Mouse (Mus musculus): ENCODE results near the gene Gtf2a2. TPM values are rescaled to one million over a fixed set of nuclear protein-coding genes. Genes with fewer than 3 reads are reported as not detected.

Gene Gtf2a2
- 233 and 264 TPM in 2 replicates for polyA plus RNA-seq (2014; fragmentation: Nextera tagmentation; extraction: Ambion mirVana)

DNA sequence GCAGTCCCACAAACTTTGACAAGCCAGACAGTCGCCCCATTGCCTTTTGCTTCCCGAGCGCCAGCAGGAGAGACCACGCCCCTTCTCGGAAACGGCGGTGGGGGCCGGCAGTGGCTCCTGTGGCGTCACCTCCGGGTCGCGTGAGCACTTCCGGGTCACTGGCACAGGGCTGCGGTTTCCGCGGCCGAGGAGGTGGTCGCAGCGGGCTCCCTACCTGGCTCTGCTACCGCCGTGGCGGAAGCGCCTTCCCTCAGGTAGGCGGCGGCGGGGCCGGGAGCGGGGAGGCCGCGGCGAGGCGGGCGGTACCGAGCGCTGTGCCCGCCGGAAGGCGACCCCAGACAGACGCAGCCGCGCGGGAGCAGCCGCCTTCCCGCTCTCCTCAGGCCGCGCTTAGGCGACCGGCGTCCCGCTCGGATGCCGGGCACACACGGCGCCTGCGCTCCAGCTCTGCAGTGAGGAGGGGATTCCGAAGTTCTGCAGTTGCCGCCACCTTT is at the start of gene Gtf2a2:
Gtf2a2 (plus strand) TSS at position 143 of the 494 bp plus-strand sequence.
- DNase-seq (ENCODE audit: low spot score) (peak; percentile 96), ATAC-seq (peak; percentile 98)
- H3K27me3 ChIP-seq (replicated peaks; ENCODE audit: control insufficient read depth, insufficient read depth, low read length): no peaks in the 10 kb centered on the region
- peaks cover 42% of the 10 kb centered on the region for H3K36me3 ChIP-seq (ENCODE audit: control insufficient read depth, insufficient read depth, low read length)
- no peaks in the 10 kb centered on the region for H3K9me3 ChIP-seq (replicated peaks; ENCODE audit: control insufficient read depth, low read length)
- peak within 1 kb of the TSS; percentile 76 for H3K4me2 ChIP-seq (ENCODE audit: low read length)
- H3K4me3 ChIP-seq (ENCODE audit: low read depth, low read length): peak within 1 kb of the TSS; percentile 81
- H3K4me1 ChIP-seq (ENCODE audit: control insufficient read depth, insufficient read depth, low read length): peaks cover 9% of the 10 kb centered on the region
- peak within 1 kb of the TSS; percentile 84 for H3K27ac ChIP-seq (ENCODE audit: low read depth, low read length)
- H3K9ac ChIP-seq (ENCODE audit: low read length): peak within 1 kb of the TSS; percentile 92
- WGBS: under 1% methylated on average over 57 of the region's 57 CpGs

DNA sequence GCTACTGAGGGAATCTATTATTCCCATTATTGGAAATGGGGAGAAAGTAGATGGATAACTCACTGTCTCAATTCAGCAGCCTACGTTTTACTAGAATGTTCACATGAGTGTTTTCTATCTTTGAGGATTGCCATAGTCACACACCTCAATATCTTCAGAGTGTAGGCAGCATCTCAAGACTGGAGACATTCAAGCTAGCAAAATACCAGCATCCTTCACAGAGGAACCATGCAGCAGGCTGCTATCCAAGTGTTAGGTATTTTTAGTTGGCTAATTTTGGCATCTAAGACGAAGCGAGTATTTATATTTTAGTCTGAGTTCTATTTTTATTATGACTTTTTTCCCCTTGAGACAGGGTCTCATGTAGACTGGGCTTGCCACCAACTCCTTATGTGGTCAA is 48.0 kb upstream of the Gtf2a2 start:
- Histone ChIP-seq H3K9me3 (replicated peaks; ENCODE audit: control insufficient read depth, low read length) (no peaks in the 10 kb centered on the region), H3K9ac (ENCODE audit: low read length) (no peak overlapping the region), H3K4me1 (ENCODE audit: control insufficient read depth, insufficient read depth, low read length) (no peaks in the 10 kb centered on the region), H3K27me3 (replicated peaks; ENCODE audit: control insufficient read depth, insufficient read depth, low read length) (no peaks in the 10 kb centered on the region), H3K4me2 (ENCODE audit: low read length) (no peak overlapping the region), H3K36me3 (ENCODE audit: control insufficient read depth, insufficient read depth, low read length) (no peaks in the 10 kb centered on the region), H3K27ac (ENCODE audit: low read depth, low read length) (no peak overlapping the region), H3K4me3 (ENCODE audit: low read depth, low read length) (no peak overlapping the region)
- 87% methylated on average over 3 of the region's 3 CpGs for WGBS
- DNase-seq (ENCODE audit: low spot score): no peak
- no peak for ATAC-seq

DNA sequence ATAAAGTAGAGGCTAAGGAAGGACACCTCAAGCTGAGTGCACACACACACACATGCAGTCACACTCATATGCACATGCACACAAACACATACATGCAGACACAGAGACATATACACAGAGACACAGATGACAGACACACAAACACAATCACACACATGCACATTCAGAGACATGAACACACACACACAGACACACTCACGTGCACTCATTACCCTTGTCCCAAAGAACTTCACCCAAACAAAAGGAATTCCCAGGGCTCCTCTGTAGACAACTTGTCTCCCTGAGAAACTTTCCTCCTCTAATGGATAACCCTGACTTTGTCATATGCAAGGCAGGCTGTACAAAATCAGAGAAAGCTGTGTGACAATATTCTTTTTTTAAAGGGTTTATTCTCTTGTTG is 26.8 kb upstream of the Gtf2a2 start:
- H3K9me3 ChIP-seq (replicated peaks; ENCODE audit: control insufficient read depth, low read length): no peaks in the 10 kb centered on the region
- H3K9ac ChIP-seq (ENCODE audit: low read length): no peak overlapping the region
- H3K4me1 ChIP-seq (ENCODE audit: control insufficient read depth, insufficient read depth, low read length): peaks cover 3% of the 10 kb centered on the region
- no peak for DNase-seq (ENCODE audit: low spot score)
- no peak overlapping the region for H3K4me3 ChIP-seq (ENCODE audit: low read depth, low read length)
- ATAC-seq: no peak
- H3K4me2 ChIP-seq (ENCODE audit: low read length): no peak overlapping the region
- 79% methylated on average over 1 of the region's 1 CpGs for WGBS
- H3K36me3 ChIP-seq (ENCODE audit: control insufficient read depth, insufficient read depth, low read length): no peaks in the 10 kb centered on the region
- H3K27me3 ChIP-seq (replicated peaks; ENCODE audit: control insufficient read depth, insufficient read depth, low read length): 0 out of 2 replicates have a peak, but pooled peaks cover 2% of the 10 kb centered on the region
- H3K27ac ChIP-seq (ENCODE audit: low read depth, low read length): no peak overlapping the region

DNA sequence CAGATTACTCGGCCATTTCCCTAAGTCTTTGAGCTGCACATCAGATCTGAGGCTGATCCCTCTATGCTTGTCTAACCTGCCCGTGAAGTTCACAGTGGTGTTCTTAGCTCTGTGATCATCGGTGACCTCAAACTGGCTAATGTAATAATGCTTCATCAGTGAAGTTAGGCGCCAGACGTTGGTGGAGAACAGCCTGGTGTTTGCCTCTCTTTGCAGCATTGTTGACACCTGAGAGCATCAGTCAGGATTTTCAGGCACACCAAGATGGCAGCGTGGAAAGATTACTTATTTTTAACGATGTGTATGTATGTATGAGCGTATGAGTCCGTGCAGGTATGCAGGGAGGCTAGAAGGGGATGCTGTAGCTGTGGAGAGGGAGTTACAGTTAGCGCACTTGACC is 26.3 kb upstream of the Gtf2a2 start:
- DNase-seq (ENCODE audit: low spot score) (no peak), ATAC-seq (no peak)
- no peak overlapping the region for H3K4me2 ChIP-seq (ENCODE audit: low read length)
- H3K27me3 ChIP-seq (replicated peaks; ENCODE audit: control insufficient read depth, insufficient read depth, low read length): 0 out of 2 replicates have a peak, but pooled peaks cover 2% of the 10 kb centered on the region
- H3K9me3 ChIP-seq (replicated peaks; ENCODE audit: control insufficient read depth, low read length): no peaks in the 10 kb centered on the region
- no peaks in the 10 kb centered on the region for H3K36me3 ChIP-seq (ENCODE audit: control insufficient read depth, insufficient read depth, low read length)
- H3K9ac ChIP-seq (ENCODE audit: low read length): no peak overlapping the region
- 83% methylated on average over 10 of the region's 10 CpGs for WGBS
- H3K4me1 ChIP-seq (ENCODE audit: control insufficient read depth, insufficient read depth, low read length): peaks cover 8% of the 10 kb centered on the region
- no peak overlapping the region for H3K4me3 ChIP-seq (ENCODE audit: low read depth, low read length)
- H3K27ac ChIP-seq (ENCODE audit: low read depth, low read length): no peak overlapping the region

GRCm38 (mm10) chr9:69986571-69986970 is 25.8 kb upstream of the Gtf2a2 start:
- 79% methylated on average over 5 of the region's 5 CpGs for WGBS
- Histone ChIP-seq H3K4me3 (ENCODE audit: low read depth, low read length) (no peak overlapping the region), H3K4me2 (ENCODE audit: low read length) (no peak overlapping the region), H3K9me3 (replicated peaks; ENCODE audit: control insufficient read depth, low read length) (no peaks in the 10 kb centered on the region), H3K4me1 (ENCODE audit: control insufficient read depth, insufficient read depth, low read length) (peaks cover 11% of the 10 kb centered on the region), H3K27me3 (replicated peaks; ENCODE audit: control insufficient read depth, insufficient read depth, low read length) (0 out of 2 replicates have a peak, but pooled peaks cover 2% of the 10 kb centered on the region), H3K9ac (ENCODE audit: low read length) (no peak overlapping the region), H3K27ac (ENCODE audit: low read depth, low read length) (no peak overlapping the region), H3K36me3 (ENCODE audit: control insufficient read depth, insufficient read depth, low read length) (peaks cover under 1% of the 10 kb centered on the region; the same call in 1 of the 2 replicates)
- DNase-seq (ENCODE audit: low spot score): no peak
- no peak for ATAC-seq

- H3K4me2 ChIP-seq (ENCODE audit: low read length): no peak overlapping the region
- ATAC-seq (no peak), DNase-seq (ENCODE audit: low spot score) (peak; percentile 84)
- H3K4me3 ChIP-seq (ENCODE audit: low read depth, low read length): no peak overlapping the region
- no peak overlapping the region for H3K9ac ChIP-seq (ENCODE audit: low read length)
- H3K27ac ChIP-seq (ENCODE audit: low read depth, low read length): no peak overlapping the region
- WGBS: 2% methylated on average over 3 of the region's 3 CpGs
- H3K9me3 ChIP-seq (replicated peaks; ENCODE audit: control insufficient read depth, low read length): no peaks in the 10 kb centered on the region
- H3K27me3 ChIP-seq (replicated peaks; ENCODE audit: control insufficient read depth, insufficient read depth, low read length): 0 out of 2 replicates have a peak, but pooled peaks cover 2% of the 10 kb centered on the region
- peaks cover 10% of the 10 kb centered on the region for H3K36me3 ChIP-seq (ENCODE audit: control insufficient read depth, insufficient read depth, low read length)
- H3K4me1 ChIP-seq (ENCODE audit: control insufficient read depth, insufficient read depth, low read length): peaks cover 11% of the 10 kb centered on the region
Measured at GRCm38 (mm10) chr9:69987579-69987978, 24.8 kb upstream of the Gtf2a2 start.

DNA sequence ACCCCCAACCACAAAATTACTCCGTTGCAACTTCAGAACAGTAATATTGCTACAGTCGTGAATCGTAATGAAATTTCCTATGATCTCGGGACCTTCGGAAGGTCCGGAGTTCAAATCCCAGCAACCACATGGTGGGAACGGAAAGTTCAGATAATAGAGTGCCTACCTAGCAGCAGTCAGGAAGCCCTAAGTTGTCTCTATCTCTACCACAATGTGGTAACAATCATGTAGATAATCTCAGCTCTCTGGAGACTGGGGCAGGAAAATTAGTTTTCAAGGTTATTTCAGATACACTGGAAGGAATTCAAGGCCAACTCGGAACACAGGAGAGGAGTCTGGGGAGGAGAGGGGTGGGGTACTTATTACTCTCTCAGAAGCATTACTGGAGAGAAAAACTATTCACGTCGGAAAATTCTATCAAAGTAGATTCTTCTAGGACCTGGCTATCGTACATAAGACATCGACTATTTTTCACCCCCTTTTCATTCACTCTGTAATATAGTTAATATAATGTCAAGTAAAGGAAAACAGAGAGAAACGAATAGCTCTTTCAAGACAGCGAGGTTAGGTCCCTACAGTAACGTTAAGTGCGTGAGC is 23.5 kb upstream of the Gtf2a2 start:
- ATAC-seq (no peak; the same call in 1 of the 2 replicates), DNase-seq (ENCODE audit: low spot score) (no peak)
- H3K36me3 ChIP-seq (ENCODE audit: control insufficient read depth, insufficient read depth, low read length): peaks cover 17% of the 10 kb centered on the region
- 0 out of 2 replicates have a peak, but pooled peaks cover 2% of the 10 kb centered on the region for H3K27me3 ChIP-seq (replicated peaks; ENCODE audit: control insufficient read depth, insufficient read depth, low read length)
- 39% methylated on average over 16 of the region's 16 CpGs for WGBS
- H3K9ac ChIP-seq (ENCODE audit: low read length): peak overlapping the region; percentile 99
- peak overlapping the region; percentile 98 for H3K4me3 ChIP-seq (ENCODE audit: low read depth, low read length)
- peak overlapping the region; percentile 90; the same call in 1 of the 2 replicates for H3K27ac ChIP-seq (ENCODE audit: low read depth, low read length)
- no peaks in the 10 kb centered on the region for H3K9me3 ChIP-seq (replicated peaks; ENCODE audit: control insufficient read depth, low read length)
- peaks cover 11% of the 10 kb centered on the region for H3K4me1 ChIP-seq (ENCODE audit: control insufficient read depth, insufficient read depth, low read length)
- peak overlapping the region; percentile 65 for H3K4me2 ChIP-seq (ENCODE audit: low read length)

DNA sequence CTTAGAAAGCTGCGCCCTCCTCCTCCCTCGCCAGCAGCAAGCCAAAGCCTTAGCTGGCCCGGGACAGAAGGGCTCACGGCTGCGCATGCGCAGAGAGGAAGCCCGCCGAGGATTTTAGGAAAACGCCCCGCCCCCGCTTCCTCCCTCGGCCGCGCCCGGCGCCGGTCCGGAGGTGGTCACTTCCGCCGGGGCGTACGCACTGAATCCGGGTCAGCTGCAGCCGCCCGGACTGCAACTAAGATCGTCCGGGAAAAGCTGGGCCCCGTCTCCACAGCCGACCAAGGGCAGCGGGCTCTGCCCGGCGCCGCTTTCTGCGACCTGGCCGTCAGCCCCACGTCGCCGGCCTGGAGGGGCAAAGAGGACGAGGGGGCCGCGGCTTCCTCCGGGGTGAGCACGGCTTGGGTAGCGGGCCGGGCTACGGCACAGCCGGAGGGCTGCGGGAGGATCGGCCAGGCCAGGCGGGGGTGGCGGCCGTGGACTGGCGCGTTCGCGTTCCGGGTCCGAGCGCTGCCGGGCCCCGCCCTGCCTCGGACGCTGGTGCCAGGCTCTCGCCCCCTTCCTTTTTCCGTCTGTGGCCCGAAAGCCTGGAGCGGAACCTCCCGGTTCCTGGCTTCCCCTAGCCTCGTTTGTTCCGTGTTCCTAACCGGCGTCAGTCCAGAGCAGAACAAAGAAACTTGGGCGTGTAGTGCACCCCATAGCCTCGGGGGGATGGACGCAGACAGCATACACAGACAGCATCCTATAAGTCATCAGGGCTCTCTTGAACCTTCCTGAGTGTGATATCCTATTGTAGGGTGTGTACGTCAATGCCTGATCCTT is 22.8 kb upstream of the Gtf2a2 start, which contains the start of gene Bnip2:
Bnip2 (plus strand) TSS at position 164 of the 819 bp plus-strand sequence.
- Histone ChIP-seq H3K4me3 (ENCODE audit: low read depth, low read length) (peak within 1 kb of the TSS; percentile 98), H3K27ac (ENCODE audit: low read depth, low read length) (peak within 1 kb of the TSS; percentile 90), H3K27me3 (replicated peaks; ENCODE audit: control insufficient read depth, insufficient read depth, low read length) (0 out of 2 replicates have a peak, but pooled peaks cover 2% of the 10 kb centered on the region), H3K4me1 (ENCODE audit: control insufficient read depth, insufficient read depth, low read length) (peaks cover 11% of the 10 kb centered on the region), H3K9ac (ENCODE audit: low read length) (peak within 1 kb of the TSS; percentile 99), H3K36me3 (ENCODE audit: control insufficient read depth, insufficient read depth, low read length) (peaks cover 17% of the 10 kb centered on the region), H3K4me2 (ENCODE audit: low read length) (peak within 1 kb of the TSS; percentile 65), H3K9me3 (replicated peaks; ENCODE audit: control insufficient read depth, low read length) (no peaks in the 10 kb centered on the region)
- peak; percentile 96 for DNase-seq (ENCODE audit: low spot score)
- ATAC-seq: peak; percentile 88
- WGBS: under 1% methylated on average over 68 of the region's 76 CpGs
